Mouse (Mus musculus): ENCODE measurements at regions not wholly inside any gene's neighbourhood (a gene's known extent, or its start where the extent isn't known, plus 50 kb on each side); places are given as distances from the start of the nearest gene placed in this dataset.

GRCm38 (mm10) chr11:111321576-111321975 is 255.6 kb downstream of the Kcnj2 start:
- TF ChIP-seq EP300 (IDR thresholded peaks at IDR 0.05; ENCODE audit: low read depth) (no peak), CTCF (IDR thresholded peaks at IDR 0.05; ENCODE audit: low read depth) (no peak)

Data from liver, embryonic 14.5 days (tissue).